Mouse (Mus musculus): ENCODE data around the gene 4930402K13Rik. TPM values are rescaled to one million over a fixed set of nuclear protein-coding genes. Genes with fewer than 3 reads are reported as not detected.
"Not testable (repeated sequence)": the region's sequence is repeated elsewhere in the genome, so short reads cannot be mapped to it uniquely, and the experiment has no call there.

Gene 4930402K13Rik
- polyA plus RNA-seq (2016; fragmentation: Nextera tagmentation; extraction: Ambion mirVana) = not detected in 2 replicates

DNA sequence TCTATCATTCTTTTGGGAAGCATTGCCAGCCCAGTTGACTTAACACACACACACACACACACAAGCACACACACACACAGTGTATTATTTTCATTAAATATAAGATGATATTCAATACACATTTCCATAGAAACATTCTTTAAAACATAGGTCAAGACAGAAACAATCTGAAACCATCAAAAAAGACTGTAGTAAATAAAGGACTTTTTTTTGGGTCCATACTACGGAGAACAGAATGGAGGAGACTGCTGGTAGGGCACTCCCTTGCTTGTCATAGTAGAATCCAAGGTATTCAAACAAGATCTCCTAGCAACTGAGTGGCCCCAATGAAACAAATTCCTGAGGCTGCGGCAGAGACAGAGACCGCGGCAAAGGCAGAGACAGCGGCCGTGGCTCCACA lies at the start of gene 4930402K13Rik:
Gene 4930402K13Rik, plus strand, starts transcription at position 301 of the 400 bp plus-strand sequence.
- H3K4me3 ChIP-seq = no peak within 1 kb of the TSS
- WGBS = 88% methylated on average over 6 of the region's 6 CpGs
- H3K4me1 ChIP-seq = no peaks in the 10 kb centered on the region
- no peaks in the 10 kb centered on the region for H3K27me3 ChIP-seq (ENCODE audit: insufficient read depth, poor library complexity, severe bottlenecking)
- no peaks in the 10 kb centered on the region for H3K9me3 ChIP-seq
- DNase-seq (ENCODE audit: low spot score) = no peak
- H3K36me3 ChIP-seq = no peaks in the 10 kb centered on the region
- no peak within 1 kb of the TSS for H3K27ac ChIP-seq

DNA sequence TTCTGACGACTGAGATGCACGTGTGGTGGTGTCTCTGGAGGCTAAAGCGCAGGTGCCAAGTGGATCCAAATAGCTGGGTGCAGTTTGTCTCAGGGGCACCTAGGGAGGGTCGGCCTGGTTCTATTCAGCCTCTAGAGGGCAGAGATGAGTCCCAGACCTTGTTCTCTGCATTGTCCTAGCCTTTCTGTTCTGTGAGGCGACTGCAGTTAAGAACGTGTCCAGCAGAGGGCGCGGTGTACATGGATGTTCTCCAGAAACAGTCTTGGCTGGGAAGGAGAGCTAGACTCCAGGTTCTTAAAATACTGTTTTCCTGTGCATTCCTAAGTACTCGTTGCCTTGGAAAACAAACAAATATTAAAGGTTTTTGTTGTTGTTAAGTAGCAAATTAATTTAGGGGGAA lies 43.4 kb upstream of the 4930402K13Rik start:
- 25% methylated on average over 7 of the region's 9 CpGs for WGBS

DNA sequence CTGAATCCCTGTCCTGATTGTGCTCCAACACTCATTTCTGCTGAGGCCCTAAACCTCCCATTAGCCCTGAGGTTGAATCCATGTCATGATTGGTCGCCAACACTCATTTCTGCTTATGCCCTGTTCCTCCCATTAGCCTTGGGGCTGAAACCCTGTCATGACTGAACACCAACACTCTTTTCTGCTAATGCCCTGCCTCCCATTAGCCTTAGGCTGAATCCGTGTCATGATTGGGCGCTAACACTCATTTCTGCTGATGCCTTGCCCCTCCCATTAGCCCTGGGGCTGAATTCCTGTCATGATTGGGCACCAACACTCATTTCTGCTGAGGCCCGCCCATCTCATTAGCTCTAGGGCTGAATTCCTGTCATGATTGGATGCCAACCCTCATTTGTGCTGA lies 42.3 kb upstream of the 4930402K13Rik start:
- Histone ChIP-seq H3K36me3 (no peaks in the 10 kb centered on the region), H3K27ac (no peak overlapping the region), H3K4me3 (no peak overlapping the region), H3K27me3 (ENCODE audit: insufficient read depth, poor library complexity, severe bottlenecking) (no peaks in the 10 kb centered on the region), H3K4me1 (no peaks in the 10 kb centered on the region), H3K9me3 (0 out of 2 replicates have a peak, but pooled peaks cover 3% of the 10 kb centered on the region)
- WGBS = 85% methylated on average over 4 of the region's 4 CpGs
- DNase-seq (ENCODE audit: low spot score) = no peak

More for the DNA sequence above, 43.4 kb upstream of the 4930402K13Rik start:
- not testable (repeated sequence) for H3K4me3 ChIP-seq; H3K4me1 ChIP-seq; H3K27ac ChIP-seq; H3K36me3 ChIP-seq; H3K9me3 ChIP-seq; H3K27me3 ChIP-seq (ENCODE audit: insufficient read depth, poor library complexity, severe bottlenecking); DNase-seq (ENCODE audit: low spot score)

DNA sequence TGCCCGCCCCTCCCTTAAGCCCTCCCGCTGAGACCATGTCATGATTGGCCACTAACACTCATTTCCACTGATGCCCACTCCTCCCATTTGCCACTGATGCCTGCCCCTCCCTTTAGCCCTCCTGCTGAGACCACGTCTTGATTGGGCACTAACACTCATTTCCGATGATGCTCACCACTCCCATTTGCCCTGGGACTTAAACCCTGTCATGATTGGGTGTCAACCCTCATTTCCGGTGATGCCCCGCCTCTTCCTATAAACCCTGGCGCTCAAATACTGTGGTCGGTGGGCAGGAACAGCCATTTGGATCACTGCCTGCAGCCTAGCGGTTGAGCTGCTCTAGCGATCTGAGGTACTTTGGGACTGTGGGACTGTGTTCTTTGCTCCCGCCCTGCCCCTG lies 41.6 kb upstream of the 4930402K13Rik start, which contains the start of gene Fthl17f:
Gene Fthl17f, plus strand, starts transcription at position 301 of the 400 bp plus-strand sequence.
- H3K36me3 ChIP-seq; H3K27me3 ChIP-seq (ENCODE audit: insufficient read depth, poor library complexity, severe bottlenecking); DNase-seq (ENCODE audit: low spot score); H3K27ac ChIP-seq; H3K4me3 ChIP-seq; H3K4me1 ChIP-seq; H3K9me3 ChIP-seq: not testable (repeated sequence)
- WGBS = 86% methylated on average over 11 of the region's 11 CpGs

DNA sequence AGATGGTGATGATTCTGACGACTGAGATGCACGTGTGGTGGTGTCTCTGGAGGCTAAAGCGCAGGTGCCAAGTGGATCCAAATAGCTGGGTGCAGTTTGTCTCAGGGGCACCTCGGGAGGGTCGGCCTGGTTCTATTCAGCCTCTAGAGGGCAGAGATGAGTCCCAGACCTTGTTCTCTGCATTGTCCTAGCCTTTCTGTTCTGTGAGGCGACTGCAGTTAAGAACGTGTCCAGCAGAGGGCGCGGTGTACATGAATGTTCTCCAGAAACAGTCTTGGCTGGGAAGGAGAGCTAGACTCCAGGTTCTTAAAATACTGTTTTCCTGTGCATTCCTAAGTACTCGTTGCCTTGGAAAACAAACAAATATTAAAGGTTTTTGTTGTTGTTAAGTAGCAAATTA lies 26.7 kb upstream of the 4930402K13Rik start:
- 18% methylated on average over 10 of the region's 10 CpGs for WGBS

DNA sequence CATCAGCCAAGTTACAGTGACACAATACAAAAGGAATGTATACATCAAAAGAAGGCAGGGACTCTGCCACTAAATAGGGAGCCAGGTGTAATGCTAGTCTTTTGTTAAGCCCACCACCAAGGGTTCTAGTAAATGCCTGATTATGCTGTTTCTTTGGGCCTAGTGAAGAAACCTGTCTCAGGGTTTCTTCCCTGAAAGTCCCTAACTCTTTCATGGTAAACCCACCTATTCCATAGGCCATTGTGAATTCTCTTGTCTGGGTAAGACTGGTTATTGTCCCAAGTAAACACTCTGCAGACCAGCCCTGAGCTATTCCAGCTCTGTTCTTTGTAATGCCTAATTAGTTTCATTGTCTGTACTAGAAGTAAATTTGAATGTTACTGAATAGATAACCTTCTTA lies 9.3 kb upstream of the 4930402K13Rik start:
- not testable (repeated sequence) for H3K27ac ChIP-seq; H3K36me3 ChIP-seq; H3K4me3 ChIP-seq; H3K27me3 ChIP-seq (ENCODE audit: insufficient read depth, poor library complexity, severe bottlenecking); H3K9me3 ChIP-seq; DNase-seq (ENCODE audit: low spot score); H3K4me1 ChIP-seq

More for the DNA sequence above, 26.7 kb upstream of the 4930402K13Rik start:
- not testable (repeated sequence) for H3K4me3 ChIP-seq; DNase-seq (ENCODE audit: low spot score); H3K4me1 ChIP-seq; H3K27me3 ChIP-seq (ENCODE audit: insufficient read depth, poor library complexity, severe bottlenecking); H3K9me3 ChIP-seq; H3K27ac ChIP-seq; H3K36me3 ChIP-seq

DNA sequence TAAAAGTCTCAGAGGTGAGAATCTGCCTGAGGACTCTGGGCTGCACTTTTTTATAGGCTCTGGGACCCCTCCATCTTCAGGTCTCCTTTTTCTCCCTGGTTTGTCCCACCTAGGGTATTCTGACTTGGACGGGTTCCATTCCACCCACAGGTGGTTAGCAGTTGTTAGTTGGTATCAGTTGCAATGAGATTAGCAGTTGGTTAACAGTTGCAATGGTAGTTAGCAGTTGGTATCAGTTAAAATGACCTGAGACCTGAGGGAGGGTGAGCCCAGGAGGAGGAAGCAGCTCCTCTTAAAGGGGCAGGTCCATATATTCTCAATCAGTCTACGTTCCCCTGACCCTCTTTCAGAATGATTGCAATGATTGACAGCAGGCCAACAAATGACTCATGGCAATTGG lies 6.0 kb downstream of the 4930402K13Rik start:
- no peaks in the 10 kb centered on the region for H3K27me3 ChIP-seq (ENCODE audit: insufficient read depth, poor library complexity, severe bottlenecking)
- 40% methylated on average over 2 of the region's 2 CpGs for WGBS
- DNase-seq (ENCODE audit: low spot score) = no peak
- H3K4me3 ChIP-seq = no peak overlapping the region
- no peak overlapping the region for H3K27ac ChIP-seq
- no peaks in the 10 kb centered on the region for H3K4me1 ChIP-seq
- H3K36me3 ChIP-seq = no peaks in the 10 kb centered on the region
- H3K9me3 ChIP-seq = no peaks in the 10 kb centered on the region

DNA sequence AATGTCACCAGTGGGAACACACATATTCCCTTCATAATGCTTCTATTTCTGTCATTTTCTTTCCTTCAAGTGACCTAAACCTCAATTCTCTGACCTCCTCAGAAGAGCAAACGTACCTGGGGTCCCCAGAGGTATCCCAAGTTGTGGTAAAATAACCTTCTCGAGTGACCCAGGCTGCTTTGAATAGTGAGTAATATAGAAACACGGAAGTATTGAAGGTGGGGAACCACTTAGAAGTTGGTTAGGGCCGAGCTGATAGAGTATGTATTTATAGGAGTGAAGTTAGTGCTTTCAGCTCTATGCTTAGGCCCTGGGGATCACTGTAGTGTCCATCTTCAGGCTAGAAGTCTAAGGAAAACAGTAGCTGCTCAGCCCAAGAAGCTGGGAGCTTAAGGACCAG lies 20.6 kb downstream of the 4930402K13Rik start:
- Histone ChIP-seq H3K9me3 (no peaks in the 10 kb centered on the region), H3K4me3 (no peak overlapping the region), H3K4me1 (no peaks in the 10 kb centered on the region), H3K36me3 (no peaks in the 10 kb centered on the region), H3K27ac (no peak overlapping the region), H3K27me3 (ENCODE audit: insufficient read depth, poor library complexity, severe bottlenecking) (no peaks in the 10 kb centered on the region)
- no peak for DNase-seq (ENCODE audit: low spot score)
- WGBS = 69% methylated on average over 4 of the region's 4 CpGs

DNA sequence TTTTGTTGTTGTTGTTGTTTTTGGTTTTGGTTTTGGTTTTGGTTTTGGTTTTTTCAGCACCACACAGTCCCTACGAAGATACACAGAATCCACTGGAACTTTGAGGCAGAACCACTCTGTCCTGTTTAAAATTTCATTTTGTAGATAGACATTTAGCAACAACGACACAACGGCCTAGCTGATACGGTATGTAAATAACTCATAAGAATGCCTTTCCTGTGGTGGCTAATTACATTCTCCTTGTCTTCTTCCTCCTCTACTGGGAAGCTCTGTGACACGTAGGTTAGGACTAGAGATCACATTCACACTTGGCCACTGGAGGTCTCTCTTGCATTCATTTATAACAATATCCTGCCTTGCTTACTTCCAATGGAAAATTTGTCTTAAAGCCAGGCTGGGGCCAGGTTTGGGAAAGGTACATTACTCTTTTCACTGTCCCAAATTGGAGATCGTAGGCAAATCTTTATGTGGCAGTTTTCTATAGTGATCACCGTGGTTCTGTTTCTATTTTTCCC lies 24.0 kb downstream of the 4930402K13Rik start:
- Histone ChIP-seq H3K4me3 (no peak overlapping the region), H3K27me3 (ENCODE audit: insufficient read depth, poor library complexity, severe bottlenecking) (no peaks in the 10 kb centered on the region)
- no peak for DNase-seq (ENCODE audit: low spot score)

DNA sequence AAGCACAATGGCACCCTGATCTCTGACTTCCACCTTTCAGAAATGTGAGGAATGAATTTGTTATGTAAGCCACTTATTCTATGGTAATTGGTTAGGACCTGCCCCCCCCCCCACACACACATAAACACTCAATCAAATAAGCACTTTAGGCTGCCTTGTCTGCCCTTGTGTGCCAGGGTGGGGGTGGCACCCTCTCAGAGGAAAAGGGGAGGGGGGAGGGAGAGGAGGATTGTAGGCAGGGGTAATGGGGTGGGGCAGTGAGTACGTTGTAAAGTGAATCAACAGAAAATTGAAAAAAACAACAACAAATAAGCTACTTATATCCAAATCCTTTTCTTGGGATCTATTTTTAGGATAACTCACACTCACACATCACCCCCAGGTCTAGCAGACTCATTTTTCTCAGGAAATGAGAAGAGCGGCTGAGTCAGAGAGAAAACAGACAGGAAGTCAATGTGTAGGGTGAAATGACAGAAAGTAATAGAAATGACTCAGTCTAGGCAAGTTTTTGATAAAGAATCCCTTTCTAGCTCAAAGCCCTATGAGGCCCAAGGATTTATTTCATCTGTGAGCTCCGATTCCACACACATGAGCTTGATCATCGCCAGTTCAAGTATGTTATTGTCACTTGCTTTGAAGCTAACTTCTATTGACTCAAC lies 35.1 kb downstream of the 4930402K13Rik start:
- Histone ChIP-seq H3K4me1 (no peaks in the 10 kb centered on the region), H3K27ac (no peak overlapping the region), H3K36me3 (no peaks in the 10 kb centered on the region), H3K9me3 (no peaks in the 10 kb centered on the region), H3K4me3 (no peak overlapping the region), H3K27me3 (ENCODE audit: insufficient read depth, poor library complexity, severe bottlenecking) (no peaks in the 10 kb centered on the region)
- WGBS = 78% methylated on average over 4 of the region's 4 CpGs
- DNase-seq (ENCODE audit: low spot score) = no peak

More for the DNA sequence above, 24.0 kb downstream of the 4930402K13Rik start:
- WGBS = 34% methylated on average over 7 of the region's 7 CpGs
- Histone ChIP-seq H3K9me3 (no peaks in the 10 kb centered on the region), H3K27ac (no peak overlapping the region), H3K4me1 (no peaks in the 10 kb centered on the region), H3K36me3 (no peaks in the 10 kb centered on the region)

DNA sequence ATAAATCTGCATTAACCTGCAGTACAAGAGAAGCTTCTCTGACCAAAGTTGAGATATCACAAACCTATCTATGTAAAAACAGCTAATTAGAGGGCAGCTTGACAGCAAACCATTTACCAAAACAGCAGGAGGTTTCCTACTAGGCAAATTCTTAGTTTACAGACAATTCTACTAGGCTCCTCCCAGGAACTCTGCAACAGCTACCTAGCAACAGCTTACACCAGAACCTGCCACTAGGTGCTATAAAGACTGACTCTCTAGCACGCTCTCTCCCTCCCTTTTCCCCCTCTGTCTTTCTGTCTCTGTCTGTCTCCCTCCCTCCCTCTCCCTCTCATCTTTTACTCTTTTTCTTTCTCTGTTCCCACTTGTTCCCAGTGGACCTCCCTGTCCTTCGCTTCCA lies 38.3 kb downstream of the 4930402K13Rik start:
- no peak for DNase-seq (ENCODE audit: low spot score)
- no peaks in the 10 kb centered on the region for H3K36me3 ChIP-seq
- no peaks in the 10 kb centered on the region for H3K4me1 ChIP-seq
- H3K4me3 ChIP-seq = no peak overlapping the region
- 48% methylated on average over 2 of the region's 2 CpGs for WGBS
- H3K9me3 ChIP-seq = no peaks in the 10 kb centered on the region
- no peaks in the 10 kb centered on the region for H3K27me3 ChIP-seq (ENCODE audit: insufficient read depth, poor library complexity, severe bottlenecking)
- no peak overlapping the region for H3K27ac ChIP-seq

All from heart, embryonic 10.5 days (tissue).